Mouse (Mus musculus): Measurements from ENCODE around the gene Gpr15.

Gpr15 gene

DNA sequence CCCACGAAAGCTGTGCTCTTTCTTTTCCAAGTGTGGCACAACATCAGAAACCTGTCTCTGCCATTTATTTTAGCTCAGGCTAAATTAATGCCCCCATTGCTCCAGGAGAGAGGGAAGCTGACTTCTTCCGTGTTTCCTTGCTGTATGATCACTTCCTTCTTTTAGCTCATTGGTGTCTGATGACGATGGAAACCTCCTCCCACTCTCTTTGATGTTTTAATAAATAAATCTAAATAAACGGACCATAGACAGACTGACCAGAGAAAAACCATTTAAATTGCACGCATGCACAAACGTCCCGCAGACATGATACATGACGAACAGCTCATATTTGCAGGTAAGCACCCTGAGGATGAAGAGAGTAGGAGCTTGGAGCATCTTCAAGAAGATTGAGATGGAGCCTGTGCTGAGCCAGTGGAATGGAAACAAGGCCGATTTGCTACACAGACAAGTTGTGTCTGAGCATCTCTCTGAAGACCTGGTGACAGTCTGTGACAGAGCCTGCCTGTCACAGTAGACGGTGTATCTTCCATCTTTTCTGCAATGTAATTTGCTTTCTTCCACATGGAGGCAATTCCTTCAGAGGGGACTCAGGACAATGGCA is 16.4 kb downstream of the Gpr15 start:
- in situ Hi-C loops (cut with MboI, MseI) = loop anchor here (5.0 kb wide), 1 partner anchor 765 kb away; no protein-coding TSS in a partner anchor

DNA sequence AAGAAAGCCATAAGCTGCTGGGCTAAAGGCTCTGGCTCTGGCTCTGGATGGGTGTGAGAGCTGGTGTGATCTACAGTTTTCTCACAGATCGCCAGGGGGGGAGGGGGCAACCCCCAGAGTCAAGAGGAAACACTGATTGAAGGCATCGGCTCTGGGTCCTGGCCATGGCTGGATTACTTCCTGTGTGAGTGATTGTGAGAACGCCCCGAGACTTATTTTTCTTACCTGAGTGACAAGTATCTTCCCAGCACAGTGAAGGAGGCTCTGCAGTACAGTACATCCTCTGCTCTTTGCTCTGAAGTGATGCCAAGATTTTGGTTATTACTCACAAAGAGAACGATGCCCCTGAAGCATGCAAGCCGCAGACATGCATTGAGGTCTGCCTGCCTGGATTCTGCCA is 17.1 kb downstream of the Gpr15 start:
- in situ Hi-C loops (cut with MboI, MseI) = loop anchor here (5.0 kb wide), 1 partner anchor 766 kb away; no protein-coding TSS in a partner anchor

DNA sequence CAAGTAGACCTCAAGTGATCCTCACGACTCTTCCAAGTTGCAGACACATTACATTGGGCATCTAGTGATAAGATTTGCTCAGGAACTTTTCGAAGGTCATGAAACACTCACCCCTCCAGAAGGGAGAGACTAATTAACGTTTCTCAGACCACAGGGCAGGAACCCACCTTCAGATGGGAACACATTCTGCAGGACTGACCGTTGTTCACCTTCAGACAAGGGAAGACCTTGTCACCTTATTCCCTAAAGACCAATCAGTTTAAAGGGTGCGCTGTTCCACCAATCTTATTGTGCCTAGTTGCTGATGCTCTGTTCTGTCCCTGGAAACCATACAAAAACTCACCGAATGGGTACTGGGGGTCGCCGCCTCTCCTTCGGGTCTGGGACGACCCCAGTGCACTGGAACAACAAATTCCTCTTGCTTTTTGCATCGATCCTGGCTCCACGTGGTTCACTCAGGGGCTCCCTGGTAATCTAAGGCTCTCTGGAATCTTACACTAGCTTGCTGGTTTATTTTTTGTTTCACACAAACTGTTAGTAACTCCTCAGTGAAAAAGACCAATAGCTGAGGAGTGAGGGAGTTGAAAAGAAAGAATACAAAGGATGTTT is 17.9 kb downstream of the Gpr15 start:
- in situ Hi-C loops (cut with MboI, MseI) = loop anchor here (5.0 kb wide), 1 partner anchor 766 kb away; no protein-coding TSS in a partner anchor

DNA sequence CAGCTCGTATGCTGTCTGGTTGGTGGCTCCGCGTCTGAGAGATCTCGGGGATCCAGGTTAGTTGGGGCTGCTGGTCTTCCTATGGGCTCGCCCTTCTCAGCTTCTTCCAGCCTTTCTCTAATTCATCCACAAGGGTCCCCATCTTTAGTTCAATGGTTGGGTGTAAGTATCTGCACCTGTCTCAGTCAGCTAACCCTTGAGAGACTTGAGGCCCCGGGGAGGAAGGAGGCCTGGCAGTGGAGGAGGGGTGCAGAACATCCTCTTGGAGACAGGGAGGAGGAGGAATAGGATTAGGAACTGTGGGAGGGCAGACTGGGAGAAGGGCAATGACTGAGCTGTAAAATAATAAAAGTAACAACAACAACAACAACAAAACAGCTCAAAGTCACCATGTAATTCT is 18.7 kb downstream of the Gpr15 start:
- in situ Hi-C loops (cut with MboI, MseI) = loop anchor here (5.0 kb wide), 1 partner anchor 767 kb away; no protein-coding TSS in a partner anchor

DNA sequence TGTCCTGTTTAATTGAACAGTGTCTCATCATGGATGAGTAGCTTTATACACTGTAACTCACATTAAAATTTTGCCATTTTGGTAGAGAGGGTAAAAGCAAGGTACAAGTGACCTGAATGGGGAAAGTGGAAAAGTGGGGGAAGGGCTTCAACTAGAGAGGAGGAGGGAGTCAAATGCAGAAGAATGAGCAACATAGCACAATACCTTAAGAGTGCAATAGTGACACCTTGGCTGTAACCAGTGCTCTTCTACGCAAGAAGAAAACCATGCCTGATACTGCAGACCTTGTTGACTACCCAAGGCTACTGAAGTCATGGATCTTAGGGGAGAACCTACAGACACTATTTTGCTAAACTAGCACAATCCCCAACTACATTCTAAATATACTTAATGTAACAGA is 21.6 kb downstream of the Gpr15 start:
- in situ Hi-C loops (cut with MboI, MseI) = no loop called here

DNA sequence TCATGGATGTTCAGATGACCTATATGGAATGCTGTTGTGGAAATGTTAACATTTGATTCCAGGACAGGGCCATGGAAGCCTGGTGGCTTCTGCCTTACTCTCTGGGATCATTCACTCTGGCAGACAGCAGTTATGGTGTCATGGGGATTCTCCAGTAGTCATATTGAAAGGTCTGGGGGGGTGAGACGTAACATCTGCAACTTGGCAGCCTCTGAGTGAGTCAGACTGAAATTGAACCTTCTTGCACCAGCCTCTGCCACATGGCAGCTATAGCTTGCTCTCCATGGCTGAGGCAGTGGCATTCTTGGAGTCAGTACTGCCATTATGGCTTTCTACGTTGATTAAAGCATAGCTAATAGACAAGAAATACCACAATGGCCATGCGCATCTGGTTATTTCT is 22.1 kb downstream of the Gpr15 start:
- in situ Hi-C loops (cut with MboI, MseI) = no loop called here

DNA sequence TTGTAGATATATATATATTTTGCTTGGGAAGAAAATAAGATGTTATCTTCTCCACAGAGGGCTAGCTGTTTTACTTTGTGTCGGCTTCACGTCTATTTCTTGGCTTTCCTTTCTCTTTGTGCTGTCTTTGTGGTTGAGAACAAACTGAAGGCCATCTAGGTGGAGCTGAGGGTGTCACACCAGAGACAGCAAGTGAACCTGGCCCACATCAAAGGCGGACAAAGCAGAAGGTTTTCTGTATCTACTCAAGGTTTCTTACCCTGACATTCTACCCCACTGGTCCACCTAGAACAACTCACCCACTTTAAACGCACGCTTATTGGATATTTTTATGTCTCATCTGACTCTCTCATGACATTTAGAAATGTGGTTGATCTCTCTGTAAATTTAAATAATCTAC is 24.8 kb downstream of the Gpr15 start:
- in situ Hi-C loops (cut with MboI, MseI) = no loop called here

DNA sequence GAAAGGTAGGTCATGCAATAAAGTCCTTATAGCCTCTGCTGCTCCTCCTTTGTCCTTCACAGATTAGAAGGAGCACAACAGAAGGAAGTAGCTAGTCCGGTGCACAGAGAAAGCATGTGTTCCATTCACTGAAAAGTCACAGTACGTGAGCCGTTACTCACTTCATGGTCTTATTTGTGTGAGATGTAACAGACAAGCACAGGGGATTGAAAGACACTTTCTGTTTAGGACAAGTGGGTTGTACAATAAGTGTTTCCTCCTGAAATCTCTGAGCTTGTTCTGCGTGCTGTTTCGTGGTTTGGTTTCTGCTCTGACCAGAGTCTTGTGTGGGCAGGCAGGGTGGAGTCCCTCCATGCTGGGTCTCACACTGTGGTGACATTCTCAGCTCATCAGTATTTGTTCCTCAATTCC is 28.5 kb downstream of the Gpr15 start:
- in situ Hi-C loops (cut with MboI, MseI) = no loop called here

DNA sequence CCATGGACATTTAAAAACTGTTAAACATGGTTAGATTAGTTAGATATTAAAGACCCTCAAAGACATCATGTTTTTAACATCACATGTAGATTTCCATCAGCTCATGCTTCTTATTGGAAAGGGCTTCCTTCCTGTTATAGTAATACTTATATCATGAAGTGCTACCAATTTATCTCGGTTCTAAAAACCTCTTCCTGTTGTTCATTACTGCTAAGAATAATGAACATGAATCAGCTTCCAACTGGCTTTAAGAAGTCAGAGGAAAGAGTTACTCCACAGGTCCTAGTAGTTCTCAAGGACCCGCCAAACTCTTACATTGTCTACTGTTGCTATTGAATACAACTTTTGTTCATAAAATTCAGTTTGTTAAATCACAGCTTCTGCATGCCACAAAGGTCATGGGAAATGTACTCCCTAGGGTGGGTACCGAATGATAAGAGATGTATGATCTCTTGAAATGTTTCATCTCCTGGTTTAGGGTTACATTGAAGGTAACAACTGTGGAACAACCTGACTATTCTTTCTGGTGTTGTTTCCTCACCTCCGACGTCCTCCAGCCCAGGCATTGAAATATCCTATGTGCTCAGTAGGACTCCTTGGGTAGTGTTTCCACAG is 29.2 kb downstream of the Gpr15 start:
- in situ Hi-C loops (cut with MboI, MseI) = loop anchor here (10.0 kb wide), 1 partner anchor 785 kb away; the partner anchor contains the start of gene Riox2

DNA sequence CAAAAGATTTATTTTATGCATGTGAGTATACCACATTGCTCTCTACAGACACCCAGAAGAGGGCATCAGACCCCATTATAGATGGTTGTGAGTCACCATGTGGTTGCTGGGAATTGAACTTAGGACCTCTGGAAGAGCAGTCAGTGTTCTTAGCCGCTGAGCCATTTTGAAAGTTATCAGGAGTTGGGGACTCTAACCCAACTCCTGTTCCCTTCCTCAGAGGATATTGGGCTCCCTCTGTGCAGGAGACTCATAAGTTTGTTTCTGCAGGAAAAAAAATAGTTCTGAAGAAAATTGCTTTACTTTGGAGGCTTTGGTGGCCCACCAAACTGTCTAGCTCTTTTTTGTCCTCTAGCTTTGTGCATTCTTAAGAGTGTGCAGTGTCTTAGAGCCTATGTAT is 30.3 kb downstream of the Gpr15 start:
- in situ Hi-C loops (cut with MboI, MseI) = loop anchor here (10.0 kb wide), 1 partner anchor 786 kb away; the partner anchor contains the start of gene Riox2

DNA sequence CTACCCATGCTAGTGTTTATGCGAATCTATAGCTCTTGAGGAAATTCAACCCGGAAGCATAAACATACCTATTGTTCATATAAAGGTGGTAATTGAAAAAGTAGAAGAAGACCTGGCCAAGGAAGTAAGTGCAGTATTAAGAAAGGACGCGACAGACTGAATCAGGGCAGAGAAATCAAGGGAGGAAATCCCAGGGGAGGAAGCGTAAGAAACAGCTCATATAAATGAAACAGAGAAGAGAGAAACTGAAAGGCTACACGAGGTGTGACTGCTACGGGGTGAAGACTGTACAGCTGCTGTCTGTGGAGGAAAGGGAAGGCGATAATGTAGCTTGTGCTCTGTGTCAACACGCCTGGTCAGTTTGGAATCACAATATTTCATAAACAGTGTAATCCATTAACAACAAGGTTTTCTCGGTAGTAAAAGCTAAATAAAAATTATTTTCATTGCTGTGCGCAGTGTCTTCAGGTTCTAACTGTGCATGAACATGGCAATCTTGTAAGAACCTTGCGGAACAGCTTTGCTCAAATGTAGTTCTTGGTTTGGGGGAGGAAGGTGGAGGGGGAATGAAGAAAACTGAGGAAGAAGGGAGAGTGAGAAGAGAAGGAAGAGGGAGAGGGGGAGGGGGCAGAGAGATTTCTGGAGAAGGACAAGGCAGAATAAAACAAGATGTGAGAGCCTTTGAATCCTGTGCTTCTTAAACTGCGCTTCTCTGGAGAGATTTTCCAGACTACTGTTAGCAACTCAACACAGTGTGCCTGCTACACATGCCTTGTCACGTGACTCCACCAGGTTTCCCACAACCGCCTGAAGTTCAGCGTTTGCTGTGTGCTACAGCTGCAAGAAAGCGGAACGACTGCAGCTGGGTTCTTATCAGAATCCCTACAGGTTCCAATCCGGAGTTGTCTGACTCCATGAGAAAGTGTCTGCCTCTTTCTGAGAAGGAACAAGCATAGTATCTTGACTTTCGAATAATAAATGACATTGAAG is 33.0 kb downstream of the Gpr15 start:
- in situ Hi-C loops (cut with MboI, MseI) = loop anchor here (10.0 kb wide), 1 partner anchor 789 kb away; the partner anchor contains the start of gene Riox2

DNA sequence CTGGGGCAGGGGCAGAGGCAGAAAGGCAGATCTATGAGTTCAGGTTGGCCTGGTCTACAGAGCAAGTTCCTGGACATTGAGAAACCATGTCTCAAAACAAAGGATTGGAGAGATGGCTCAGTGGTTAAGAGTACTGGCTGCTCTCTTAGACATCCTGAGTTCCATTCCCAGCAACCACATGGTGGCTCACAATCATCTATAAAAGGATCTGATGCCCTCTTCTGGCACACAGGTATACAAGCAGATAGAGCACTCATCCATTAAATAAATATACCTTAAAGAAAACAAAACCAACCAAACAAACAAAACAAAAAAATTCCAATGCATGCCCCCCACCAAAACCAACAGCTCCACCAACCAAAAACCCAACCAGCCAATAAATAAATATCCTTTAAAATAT is 34.3 kb downstream of the Gpr15 start:
- in situ Hi-C loops (cut with MboI, MseI) = loop anchor here (10.0 kb wide), 1 partner anchor 790 kb away; the partner anchor contains the start of gene Riox2

DNA sequence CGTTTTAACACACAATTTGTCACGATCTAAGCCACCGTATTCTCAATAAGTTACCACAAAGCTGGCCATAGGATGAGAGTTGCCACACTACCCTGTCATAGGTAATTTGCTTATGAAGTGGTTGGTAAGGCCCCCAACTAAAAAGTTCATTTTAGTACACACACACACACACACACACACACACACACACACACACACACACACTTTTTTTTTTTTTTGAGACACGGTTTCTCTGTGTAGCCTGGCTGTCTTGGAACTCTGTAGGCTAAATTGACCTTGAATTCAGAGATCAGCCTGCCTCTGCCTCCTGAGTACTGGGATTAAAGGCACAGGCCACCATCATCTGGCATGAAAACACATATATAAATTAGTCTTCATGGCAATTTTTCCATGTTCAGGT is 35.0 kb downstream of the Gpr15 start:
- in situ Hi-C loops (cut with MboI, MseI) = loop anchor here (10.0 kb wide), 1 partner anchor 791 kb away; the partner anchor contains the start of gene Riox2

DNA sequence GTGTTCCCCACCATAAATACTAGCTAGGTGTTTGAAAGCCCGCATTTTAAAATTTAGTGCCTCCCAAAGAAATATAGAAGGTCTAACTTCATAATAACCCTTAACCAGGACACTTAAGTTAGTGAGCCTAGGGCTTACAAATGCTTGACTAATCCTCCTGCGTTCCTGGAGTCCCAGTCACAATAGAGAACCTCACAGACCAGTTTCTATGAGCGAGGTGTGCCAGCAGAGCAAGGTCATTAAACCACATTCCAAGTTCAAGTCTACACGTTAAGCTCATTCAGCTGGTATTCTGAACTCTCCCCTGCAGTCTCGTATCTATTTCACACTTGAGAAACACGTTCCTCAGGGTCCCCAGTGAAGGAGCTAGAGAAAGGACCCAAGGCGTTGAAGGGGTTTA is 36.0 kb downstream of the Gpr15 start:
- in situ Hi-C loops (cut with MboI, MseI) = loop anchor here (10.0 kb wide), 1 partner anchor 792 kb away; the partner anchor contains the start of gene Riox2

DNA sequence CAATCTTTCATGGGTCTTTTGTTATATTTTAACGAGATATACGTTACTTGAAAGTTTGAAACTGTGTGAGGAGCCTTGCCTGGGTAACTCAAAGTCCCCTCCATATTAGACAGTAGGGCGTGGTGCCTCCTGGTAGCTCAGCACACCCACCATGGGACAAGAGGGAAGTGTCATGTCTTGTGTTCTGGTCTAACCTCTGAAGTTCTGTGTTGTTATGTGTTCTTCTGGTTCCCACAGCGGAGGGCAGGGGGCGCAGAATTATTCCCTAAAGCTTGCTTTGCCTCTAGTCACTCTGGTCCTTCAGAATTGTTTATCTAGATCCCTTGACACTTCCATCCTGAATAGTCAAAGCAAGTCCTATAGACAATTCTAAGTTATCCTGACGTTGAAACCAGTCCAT is 36.8 kb downstream of the Gpr15 start:
- in situ Hi-C loops (cut with MboI, MseI) = loop anchor here (10.0 kb wide), 1 partner anchor 793 kb away; the partner anchor contains the start of gene Riox2

DNA sequence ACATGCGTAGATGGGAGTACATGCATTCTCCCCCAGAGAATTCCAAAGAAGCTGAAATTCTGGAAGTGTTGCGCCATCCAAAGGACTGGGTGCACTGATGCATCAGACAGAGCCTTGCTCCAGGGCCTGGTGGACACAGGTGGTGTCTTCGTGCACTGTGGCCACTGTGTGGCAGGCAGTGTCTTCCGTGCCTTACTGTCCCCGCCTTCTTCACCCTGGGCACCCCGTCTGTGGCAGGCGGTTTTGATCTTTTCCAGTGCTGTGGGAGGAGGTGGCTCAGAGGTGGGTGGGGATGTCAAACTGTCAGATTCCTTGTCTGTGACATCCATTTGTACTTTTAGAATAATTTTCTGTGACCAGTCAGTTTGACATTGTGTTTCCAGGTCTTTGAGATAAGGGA is 40.2 kb downstream of the Gpr15 start:
- in situ Hi-C loops (cut with MboI, MseI) = loop anchor here (5.0 kb wide), 1 partner anchor 54 kb away; no protein-coding TSS in a partner anchor

DNA sequence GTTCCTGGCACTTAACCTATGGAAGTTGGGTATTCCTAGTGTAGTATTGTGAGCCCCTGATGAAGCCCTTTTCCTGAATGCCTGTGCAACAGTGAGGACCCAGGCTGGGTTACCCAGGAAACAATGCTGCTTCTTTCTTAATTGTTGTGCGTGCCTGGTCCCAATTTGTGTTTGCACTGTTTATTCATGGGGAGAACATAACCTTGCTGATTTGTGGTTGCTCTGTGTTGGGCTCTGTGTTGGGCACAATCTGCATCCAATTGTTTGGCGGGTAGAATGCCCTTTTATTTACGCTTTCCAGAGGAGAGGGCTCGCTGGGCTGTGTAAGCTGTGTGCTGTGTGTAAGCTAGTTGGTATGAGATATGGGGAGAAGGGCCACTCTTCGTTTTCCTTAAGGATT is 41.4 kb downstream of the Gpr15 start:
- in situ Hi-C loops (cut with MboI, MseI) = loop anchor here (5.0 kb wide), 1 partner anchor 55 kb away; no protein-coding TSS in a partner anchor

DNA sequence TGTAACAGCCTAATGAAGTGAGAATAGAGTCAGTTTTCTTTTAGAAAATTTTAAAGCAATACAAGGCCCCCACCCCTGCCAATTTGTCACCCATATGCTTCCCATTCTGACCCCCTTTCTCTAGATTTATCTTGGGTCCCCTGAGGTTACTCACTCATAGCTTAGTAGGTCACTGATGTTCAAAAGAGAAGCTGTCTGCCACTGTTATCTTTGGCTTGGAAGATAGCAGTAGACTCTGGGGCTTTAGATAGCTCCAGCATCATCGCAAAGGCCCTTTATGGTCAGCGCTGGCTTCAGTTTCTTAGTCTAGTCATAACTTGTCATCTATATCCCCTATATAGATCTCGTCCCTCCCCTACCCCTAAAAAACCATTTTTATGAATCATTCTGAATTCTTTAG is 42.2 kb downstream of the Gpr15 start:
- in situ Hi-C loops (cut with MboI, MseI) = loop anchor here (5.0 kb wide), 1 partner anchor 56 kb away; no protein-coding TSS in a partner anchor

DNA sequence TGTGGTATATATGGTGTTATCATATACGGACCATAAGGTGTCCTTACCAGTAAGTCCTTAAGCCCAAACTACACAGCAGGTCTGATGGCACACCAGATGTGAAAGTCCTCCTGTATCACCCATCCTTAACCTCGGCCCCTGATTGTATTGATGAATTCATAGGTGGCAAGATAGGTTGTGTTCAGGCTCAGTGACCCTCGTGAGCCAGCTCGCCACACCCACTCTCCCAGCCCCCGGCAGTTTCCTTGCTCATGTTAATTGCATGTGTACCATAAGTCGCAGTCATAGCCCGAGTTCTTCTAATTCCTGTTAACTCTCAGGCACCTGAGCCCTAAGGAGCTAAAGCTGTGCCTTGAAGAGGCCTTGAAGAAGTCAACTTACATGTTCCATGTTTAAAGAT is 42.7 kb downstream of the Gpr15 start:
- in situ Hi-C loops (cut with MboI, MseI) = loop anchor here (5.0 kb wide), 1 partner anchor 56 kb away; no protein-coding TSS in a partner anchor

DNA sequence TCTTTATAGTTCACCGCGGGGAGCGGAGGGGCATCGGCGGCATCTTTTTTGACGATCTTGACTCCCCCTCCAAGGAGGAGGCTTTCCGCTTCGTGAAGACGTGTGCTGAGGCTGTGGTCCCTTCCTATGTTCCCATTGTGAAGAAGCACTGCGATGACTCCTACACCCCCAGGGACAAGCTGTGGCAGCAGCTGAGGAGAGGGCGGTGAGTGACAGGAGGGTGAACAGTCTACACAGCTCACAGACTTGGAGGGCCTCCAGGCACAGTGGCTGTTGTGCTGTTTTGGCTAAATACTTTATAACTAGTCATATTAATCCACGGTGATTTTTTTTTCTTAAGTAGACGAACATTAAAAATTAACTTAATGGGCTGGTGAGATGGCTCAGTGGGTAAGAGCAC is 43.6 kb downstream of the Gpr15 start:
- in situ Hi-C loops (cut with MboI, MseI) = loop anchor here (5.0 kb wide), 1 partner anchor 57 kb away; no protein-coding TSS in a partner anchor
